In the genomic region with DNA sequence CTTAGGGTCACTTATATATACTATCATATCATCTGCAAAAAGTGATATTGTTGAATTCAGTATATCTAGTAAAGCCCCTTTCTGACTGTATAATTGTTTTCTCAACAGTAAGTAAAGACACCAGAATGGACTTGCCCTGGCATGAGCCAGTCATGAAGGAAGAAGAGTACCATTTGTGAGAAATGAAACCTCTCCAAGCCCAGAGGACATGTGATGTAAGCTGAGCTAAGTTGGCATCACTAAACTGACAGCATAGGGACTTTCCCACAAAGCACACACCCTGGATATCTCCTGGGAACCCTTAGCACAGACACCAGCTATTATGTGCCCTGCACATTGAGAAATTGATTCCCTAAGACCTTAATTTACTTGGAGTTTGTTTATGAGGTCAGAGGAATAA, we compare ENCODE assay signal across 28 mouse cellular contexts. TPM values are rescaled to one million over a fixed set of nuclear protein-coding genes. Genes with fewer than 3 reads are reported as not detected.
DNase-seq lines count a peak whose midpoint lies in the region; ATAC-seq lines count a peak whose summit lies in the region.
"Had no signal": no experiment of that assay in that cellular context is flagged by ENCODE, and none has a peak within 500 bp of the region (broad histone marks: within the 10 kb centered on the region; RNA-seq: fewer than 3 reads in every experiment).

No protein-coding gene starts in this region.

- no peaks in the 10 kb centered on the region for H3K27me3 ChIP-seq in embryonic facial prominence, embryonic 14.5 days (replicated peaks; ENCODE audit: control insufficient read depth, insufficient read depth, low read length)
- no peaks in the 10 kb centered on the region for H3K27me3 ChIP-seq in embryonic facial prominence, embryonic 10.5 days (replicated peaks; ENCODE audit: low read depth, poor library complexity, severe bottlenecking)
- H3K27me3 ChIP-seq: embryonic facial prominence, embryonic 12.5 days; embryonic facial prominence, embryonic 15.5 days; forebrain, embryonic 13.5 days; forebrain, embryonic 15.5 days had no signal

- no peak overlapping the region for H3K4me3 ChIP-seq in embryonic facial prominence, embryonic 14.5 days (ENCODE audit: low read depth, low read length)
- no peak overlapping the region for H3K4me3 ChIP-seq in embryonic facial prominence, embryonic 10.5 days
- H3K4me3 ChIP-seq: embryonic facial prominence, embryonic 12.5 days; embryonic facial prominence, embryonic 15.5 days; erythroblast, embryonic 14.5 days; forebrain, embryonic 13.5 days; forebrain, embryonic 15.5 days had no signal

- H3K27ac ChIP-seq in embryonic facial prominence, embryonic 14.5 days (replicated peaks; ENCODE audit: low read depth, low read length): no peak overlapping the region
- H3K27ac ChIP-seq in embryonic facial prominence, embryonic 10.5 days (replicated peaks): no peak overlapping the region
- H3K27ac ChIP-seq: embryonic facial prominence, embryonic 12.5 days; embryonic facial prominence, embryonic 15.5 days; forebrain, embryonic 13.5 days; forebrain, embryonic 15.5 days had no signal

- H3K4me1 ChIP-seq in embryonic facial prominence, embryonic 14.5 days (ENCODE audit: control insufficient read depth, insufficient read depth, low read length): no peaks in the 10 kb centered on the region
- no peaks in the 10 kb centered on the region for H3K4me1 ChIP-seq in embryonic facial prominence, embryonic 10.5 days
- H3K4me1 ChIP-seq: embryonic facial prominence, embryonic 12.5 days; embryonic facial prominence, embryonic 15.5 days; forebrain, embryonic 13.5 days; forebrain, embryonic 15.5 days had no signal

- no peak overlapping the region for H3K9ac ChIP-seq in embryonic facial prominence, embryonic 14.5 days (ENCODE audit: low read depth, low read length)
- H3K9ac ChIP-seq: embryonic facial prominence, embryonic 12.5 days; embryonic facial prominence, embryonic 15.5 days; forebrain, embryonic 13.5 days; forebrain, embryonic 15.5 days; forebrain, postnatal 0 days had no signal

- H3K9me3 ChIP-seq in embryonic facial prominence, embryonic 14.5 days (ENCODE audit: control insufficient read depth, low read length): no peaks in the 10 kb centered on the region
- no peaks in the 10 kb centered on the region for H3K9me3 ChIP-seq in embryonic facial prominence, embryonic 10.5 days
- H3K9me3 ChIP-seq: embryonic facial prominence, embryonic 12.5 days; embryonic facial prominence, embryonic 15.5 days; forebrain, embryonic 13.5 days; forebrain, embryonic 15.5 days; G1E had no signal

- no peaks in the 10 kb centered on the region for H3K36me3 ChIP-seq in embryonic facial prominence, embryonic 14.5 days (ENCODE audit: control insufficient read depth, insufficient read depth, low read length)
- no peaks in the 10 kb centered on the region for H3K36me3 ChIP-seq in embryonic facial prominence, embryonic 10.5 days (replicated peaks)
- H3K36me3 ChIP-seq: embryonic facial prominence, embryonic 12.5 days; embryonic facial prominence, embryonic 15.5 days; forebrain, embryonic 15.5 days; G1E had no signal

- DNase-seq in embryonic facial prominence, embryonic 14.5 days (ENCODE audit: low spot score): peak; percentile 7
- DNase-seq in embryonic facial prominence, embryonic 10.5 days (ENCODE audit: low spot score): no peak
- DNase-seq in 3T3-L1 (ENCODE audit: low read depth, low spot score): peak; percentile 27
- peak; percentile 26 for DNase-seq in adipocyte (ENCODE audit: low spot score)
- peak; percentile 61 for DNase-seq in gonadal fat pad, adult 2 months (ENCODE audit: low read depth)
- DNase-seq in adrenal gland, postnatal 10 days: no peak
- DNase-seq in lung, postnatal 14 days: no peak
- DNase-seq: adrenal gland, adult 8-10 months; adrenal gland, postnatal 25 days; cerebellum, adult 11 months; cerebellum, adult 18-20 months; cerebellum, adult 8-10 months; cerebellum, adult 9-11 months; cerebellum, postnatal 14 days; cerebellum, postnatal 36 days; embryo, embryonic 11 days; forebrain, postnatal 0 days had no signal

- no peak overlapping the region for H3K4me2 ChIP-seq in embryonic facial prominence, embryonic 14.5 days (ENCODE audit: low read depth, low read length)
- H3K4me2 ChIP-seq: embryonic facial prominence, embryonic 12.5 days; embryonic facial prominence, embryonic 15.5 days; forebrain, embryonic 13.5 days; forebrain, embryonic 15.5 days had no signal

- ATAC-seq in embryonic facial prominence, embryonic 14.5 days (ENCODE audit: low read depth): no peak
- ATAC-seq: forebrain, embryonic 13.5 days; forebrain, embryonic 15.5 days; forebrain, postnatal 0 days; Patski had no signal

RNA-seq across cellular contexts. Expression of gene Gjc3, which starts 15.6 kb away (rescaled TPM):
- polyA plus RNA-seq in embryonic facial prominence, embryonic 14.5 days (2014; fragmentation: Nextera tagmentation; extraction: Ambion mirVana): 0.45 and 0.88 TPM in 2 replicates
- 0.06 and 0.07 TPM in 2 replicates for polyA plus RNA-seq in embryonic facial prominence, embryonic 10.5 days (2016; fragmentation: Nextera tagmentation; extraction: Ambion mirVana)
- 0.04 and 0.05 TPM in 2 replicates for polyA plus RNA-seq in gonadal fat pad, adult 2 months (2012; rRNA removed)
- 1 to 10 TPM; 1.2 to 2.2 TPM for total RNA-seq in adrenal gland, postnatal 10 days (2021)
- total RNA-seq: common myeloid progenitor, adult 5-6 weeks had no signal
- polyA plus RNA-seq: C2C12; erythroblast, embryonic 14.5 days; forebrain, embryonic 11.5 days; G1E; Patski had no signal

RNA-seq across cellular contexts. Expression of gene Cyp3a13, which starts 25.9 kb away (rescaled TPM):
- 0.07 TPM in 1 of 2 replicates, not detected in the other for polyA plus RNA-seq in embryonic facial prominence, embryonic 14.5 days (2014; fragmentation: Nextera tagmentation; extraction: Ambion mirVana)
- not detected in 2 replicates for polyA plus RNA-seq in embryonic facial prominence, embryonic 10.5 days (2016; fragmentation: Nextera tagmentation; extraction: Ambion mirVana)
- 0.04 and 0.05 TPM in 2 replicates for polyA plus RNA-seq in gonadal fat pad, adult 2 months (2012; rRNA removed)
- 1 to 10 TPM; 3.0 to 8.2 TPM for total RNA-seq in adrenal gland, postnatal 10 days (2021)
- total RNA-seq: adrenal gland, postnatal 25 days; common myeloid progenitor, adult 5-6 weeks; forebrain, postnatal 0 days had no signal
- polyA plus RNA-seq: brain, embryonic 14.5 days; C2C12; embryonic facial prominence, embryonic 12.5 days; erythroblast, embryonic 14.5 days; forebrain, embryonic 11.5 days; forebrain, embryonic 13.5 days; forebrain, embryonic 15.5 days; forebrain, postnatal 0 days; G1E had no signal

RNA-seq across cellular contexts. Expression of gene Azgp1, which starts 34.0 kb away (rescaled TPM):
- polyA plus RNA-seq in embryonic facial prominence, embryonic 14.5 days (2014; fragmentation: Nextera tagmentation; extraction: Ambion mirVana): 0.14 TPM in 1 of 2 replicates, not detected in the other
- polyA plus RNA-seq in embryonic facial prominence, embryonic 10.5 days (2016; fragmentation: Nextera tagmentation; extraction: Ambion mirVana): not detected in 2 replicates
- polyA plus RNA-seq in gonadal fat pad, adult 2 months (2012; rRNA removed): 2.0 and 3.7 TPM in 2 replicates
- 100 to 1,000 TPM in 1 of 2 experiments, 10 to 100 TPM in 1; 48.9 to 125 TPM for total RNA-seq in adrenal gland, postnatal 10 days (2021)
- total RNA-seq: common myeloid progenitor, adult 5-6 weeks; forebrain, postnatal 0 days; G1E had no signal
- polyA plus RNA-seq: brain, embryonic 14.5 days; C2C12; embryonic facial prominence, embryonic 12.5 days; erythroblast, embryonic 14.5 days; forebrain, embryonic 11.5 days; forebrain, embryonic 13.5 days; forebrain, embryonic 15.5 days; forebrain, postnatal 0 days; G1E; Patski had no signal

Comparison
In these comparisons a context has a peak if more than half of its experiments do, and no peak if none do; other contexts are left out.
1. DNase-seq: peak in embryonic facial prominence, embryonic 14.5 days (single experiment), 3T3-L1 (single experiment), adipocyte (single experiment) and gonadal fat pad, adult 2 months (single experiment); none in embryonic facial prominence, embryonic 10.5 days (single experiment), adrenal gland, postnatal 10 days (single experiment) and lung, postnatal 14 days (single experiment).